Mouse (Mus musculus) adrenal gland, postnatal 14 days (tissue): ENCODE results near the gene Tmem184c. TPM values are rescaled to one million over a fixed set of nuclear protein-coding genes. Genes with fewer than 3 reads are reported as not detected.

Experiments
- total RNA-seq: library from RNA; stranded (reverse); gene quantifications from 2 replicates; pipeline ENCODE4 v1.2.3, GENCODE M21; 2021

The Tmem184c gene
- total RNA-seq, 1 experiment from 2014 or later: 28.6 TPM

Other genes starting within 250 kb of the Tmem184c start
- gene Arhgap10, start 92.7 kb downstream of the Tmem184c start, total RNA-seq: 20.6 and 22.9 TPM in 2 replicates
- 18.0 and 19.1 TPM in 2 replicates for gene Prmt9, start 61.3 kb downstream of the Tmem184c start, total RNA-seq
- 25.9 and 27.8 TPM in 2 replicates for gene Ednra, start 113.8 kb upstream of the Tmem184c start, total RNA-seq